Mouse (Mus musculus): ENCODE measurements around the gene Klhdc8a. TPM values are rescaled to one million over a fixed set of nuclear protein-coding genes. Genes with fewer than 3 reads are reported as not detected.
A peak's percentile ranks its signal among the peaks of the same experiment; 100 is the strongest.

Klhdc8a gene
- polyA plus RNA-seq, 1 experiment from 2014 or later, result 0.05 TPM

DNA sequence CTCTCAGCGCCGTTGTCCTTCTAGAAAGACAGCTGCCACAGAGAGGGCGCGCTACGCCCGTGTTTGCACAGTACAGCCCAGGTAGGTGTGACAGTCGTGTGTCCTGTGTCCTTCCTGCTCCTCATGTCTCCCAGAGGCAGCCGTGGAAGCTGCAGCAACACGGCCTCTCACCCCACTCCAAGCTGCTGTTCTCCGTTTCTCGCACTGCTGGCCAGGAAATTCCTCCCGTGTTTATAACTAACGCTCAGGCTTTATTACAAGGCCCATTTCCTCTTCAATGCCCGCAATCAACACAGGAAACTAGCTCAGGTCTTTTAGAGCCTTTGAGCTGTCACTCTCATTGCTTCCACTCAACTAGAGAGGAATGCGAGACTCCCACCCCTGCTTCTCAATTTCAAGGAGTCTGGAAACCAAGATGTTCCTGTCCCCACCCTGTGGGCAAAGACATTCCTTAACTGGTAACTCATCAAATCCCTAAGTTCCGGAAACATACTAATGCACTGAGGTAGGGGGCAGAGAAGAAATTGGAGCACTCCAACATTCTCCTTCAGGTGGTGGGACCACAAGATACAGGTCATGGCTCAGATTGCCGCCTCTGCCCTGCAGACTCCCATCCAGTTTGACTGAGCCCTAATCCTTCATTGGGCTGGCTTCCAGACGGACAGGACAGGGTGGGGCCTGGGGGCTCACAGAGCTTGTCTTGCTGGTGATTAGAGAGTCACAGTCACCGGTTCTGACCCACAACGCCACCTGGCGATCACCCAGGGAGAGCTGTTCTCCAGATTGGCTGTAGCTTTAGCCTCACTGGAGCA lies 5.9 kb upstream of the Klhdc8a start:
- no peak overlapping the region for H3K9ac ChIP-seq (ENCODE audit: low read depth, low read length)
- 52% methylated on average over 21 of the region's 21 CpGs for WGBS
- H3K36me3 ChIP-seq (ENCODE audit: control insufficient read depth, insufficient read depth, low read length), result no peaks in the 10 kb centered on the region
- H3K27ac ChIP-seq (ENCODE audit: low read depth, low read length), result no peak overlapping the region
- no peak overlapping the region for H3K4me3 ChIP-seq (ENCODE audit: low read depth, low read length)
- peaks cover 18% of the 10 kb centered on the region for H3K27me3 ChIP-seq (replicated peaks; ENCODE audit: control insufficient read depth, insufficient read depth, low read length)
- ATAC-seq (replicated peaks; ENCODE audit: low FRiP score) (no peak), DNase-seq (ENCODE audit: low spot score) (no peak)
- peaks cover 10% of the 10 kb centered on the region for H3K4me1 ChIP-seq (replicated peaks; ENCODE audit: control insufficient read depth, insufficient read depth, low read length)
- no peaks in the 10 kb centered on the region for H3K9me3 ChIP-seq (ENCODE audit: control insufficient read depth, low read length)
- H3K4me2 ChIP-seq, result no peak overlapping the region

DNA sequence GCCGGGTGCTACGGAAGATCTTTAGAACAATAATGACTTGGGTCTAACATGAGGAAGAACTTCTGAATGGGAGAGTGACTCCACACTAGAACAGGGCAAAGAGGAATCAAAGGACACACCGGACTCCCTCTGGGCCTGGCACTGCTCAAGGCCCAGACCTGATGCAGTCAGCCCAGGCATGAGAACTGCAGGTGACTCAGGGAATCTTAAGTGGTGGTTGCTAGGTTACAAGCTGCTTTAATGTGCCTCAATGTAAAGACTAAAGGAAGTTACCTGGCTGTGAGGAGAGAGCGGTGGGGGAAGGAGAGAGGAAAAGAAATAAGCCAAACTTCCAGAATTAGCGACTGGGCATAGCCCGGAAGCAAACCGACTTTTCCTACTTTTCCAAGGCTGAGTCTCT lies 2.9 kb upstream of the Klhdc8a start:
- 74% methylated on average over 7 of the region's 7 CpGs for WGBS
- ATAC-seq (replicated peaks; ENCODE audit: low FRiP score), result no peak

DNA sequence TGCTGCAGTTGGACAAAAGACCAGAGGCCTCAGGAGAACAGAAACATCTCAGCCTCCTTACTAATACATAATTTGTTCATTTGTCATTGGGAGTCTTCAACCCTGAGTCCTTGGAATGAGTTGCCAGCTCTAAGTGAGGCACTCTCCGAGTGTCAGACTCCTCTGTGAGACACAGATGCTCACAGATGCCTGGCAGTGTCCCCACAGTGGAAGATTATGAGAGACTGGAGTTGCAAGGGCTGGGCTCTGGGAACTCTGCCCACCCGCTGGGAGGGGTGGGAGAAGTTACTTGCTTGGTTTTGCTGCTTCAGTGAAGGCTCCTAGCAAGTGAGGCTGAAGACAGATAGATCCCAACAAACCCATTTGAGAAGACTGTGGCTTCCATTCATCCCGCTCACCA lies 2.4 kb upstream of the Klhdc8a start:
- peaks cover 44% of the 10 kb centered on the region for H3K27me3 ChIP-seq (replicated peaks; ENCODE audit: control insufficient read depth, insufficient read depth, low read length)

More for the DNA sequence above, 2.9 kb upstream of the Klhdc8a start:
- Histone ChIP-seq H3K9ac (ENCODE audit: low read depth, low read length) (no peak overlapping the region), H3K9me3 (ENCODE audit: control insufficient read depth, low read length) (no peaks in the 10 kb centered on the region), H3K27ac (ENCODE audit: low read depth, low read length) (no peak overlapping the region), H3K27me3 (replicated peaks; ENCODE audit: control insufficient read depth, insufficient read depth, low read length) (peaks cover 43% of the 10 kb centered on the region), H3K36me3 (ENCODE audit: control insufficient read depth, insufficient read depth, low read length) (no peaks in the 10 kb centered on the region), H3K4me3 (ENCODE audit: low read depth, low read length) (no peak overlapping the region), H3K4me2 (no peak overlapping the region), H3K4me1 (replicated peaks; ENCODE audit: control insufficient read depth, insufficient read depth, low read length) (peaks cover 10% of the 10 kb centered on the region)
- no peak for DNase-seq (ENCODE audit: low spot score)

DNA sequence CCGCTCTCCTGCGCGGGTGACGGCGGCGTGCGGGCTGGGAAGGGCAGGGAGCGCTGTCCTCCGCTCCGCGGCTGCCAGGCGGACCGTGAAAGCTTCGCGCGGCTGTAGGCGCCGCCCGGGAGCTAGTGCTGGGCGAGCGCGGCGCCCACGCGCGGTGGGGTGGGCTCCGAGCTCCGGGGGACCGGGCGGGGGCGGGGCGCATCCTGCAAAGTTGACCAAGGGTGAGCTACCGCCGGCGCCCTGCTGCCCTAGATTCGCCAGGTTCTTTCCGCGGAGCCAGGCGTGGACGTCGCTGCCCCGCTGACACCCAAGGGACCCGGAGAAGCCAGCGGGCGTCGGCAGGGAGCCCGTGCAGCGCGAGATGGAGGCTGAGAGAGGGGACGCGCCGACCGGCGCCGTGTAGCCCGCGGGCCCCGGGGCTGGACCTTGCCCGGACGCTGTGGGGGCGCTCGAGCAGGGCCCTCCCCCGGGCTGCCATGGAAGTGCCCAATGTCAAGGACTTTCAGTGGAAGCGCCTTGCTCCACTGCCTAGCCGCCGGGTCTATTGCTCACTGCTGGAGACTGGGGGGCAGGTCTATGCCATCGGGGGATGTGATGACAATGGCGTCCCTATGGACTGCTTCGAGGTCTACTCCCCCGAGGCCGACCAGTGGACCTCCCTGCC lies 507 bp downstream of the Klhdc8a start:
- Histone ChIP-seq H3K4me1 (replicated peaks; ENCODE audit: control insufficient read depth, insufficient read depth, low read length) (no peaks in the 10 kb centered on the region; the same call in 1 of the 2 replicates), H3K9ac (ENCODE audit: low read depth, low read length) (peak overlapping the region; percentile 51), H3K4me2 (peak overlapping the region; percentile 92), H3K27me3 (replicated peaks; ENCODE audit: control insufficient read depth, insufficient read depth, low read length) (peaks cover 43% of the 10 kb centered on the region), H3K36me3 (ENCODE audit: control insufficient read depth, insufficient read depth, low read length) (no peaks in the 10 kb centered on the region), H3K4me3 (ENCODE audit: low read depth, low read length) (peak overlapping the region; percentile 55), H3K9me3 (ENCODE audit: control insufficient read depth, low read length) (no peaks in the 10 kb centered on the region), H3K27ac (ENCODE audit: low read depth, low read length) (no peak overlapping the region)
- 0 out of 2 replicates have a peak, but pooled peaks have one; percentile 18 for ATAC-seq (replicated peaks; ENCODE audit: low FRiP score)
- 2% methylated on average over 70 of the region's 71 CpGs for WGBS
- DNase-seq (ENCODE audit: low spot score), result no peak

More for the DNA sequence above, 2.4 kb upstream of the Klhdc8a start:
- H3K4me2 ChIP-seq, result no peak overlapping the region
- 70% methylated on average over 3 of the region's 3 CpGs for WGBS
- ATAC-seq (replicated peaks; ENCODE audit: low FRiP score), result no peak
- H3K4me3 ChIP-seq (ENCODE audit: low read depth, low read length), result no peak overlapping the region
- H3K9ac ChIP-seq (ENCODE audit: low read depth, low read length), result no peak overlapping the region
- DNase-seq (ENCODE audit: low spot score), result no peak
- H3K36me3 ChIP-seq (ENCODE audit: control insufficient read depth, insufficient read depth, low read length), result no peaks in the 10 kb centered on the region
- H3K9me3 ChIP-seq (ENCODE audit: control insufficient read depth, low read length), result no peaks in the 10 kb centered on the region
- H3K27ac ChIP-seq (ENCODE audit: low read depth, low read length), result no peak overlapping the region
- peaks cover 10% of the 10 kb centered on the region for H3K4me1 ChIP-seq (replicated peaks; ENCODE audit: control insufficient read depth, insufficient read depth, low read length)

DNA sequence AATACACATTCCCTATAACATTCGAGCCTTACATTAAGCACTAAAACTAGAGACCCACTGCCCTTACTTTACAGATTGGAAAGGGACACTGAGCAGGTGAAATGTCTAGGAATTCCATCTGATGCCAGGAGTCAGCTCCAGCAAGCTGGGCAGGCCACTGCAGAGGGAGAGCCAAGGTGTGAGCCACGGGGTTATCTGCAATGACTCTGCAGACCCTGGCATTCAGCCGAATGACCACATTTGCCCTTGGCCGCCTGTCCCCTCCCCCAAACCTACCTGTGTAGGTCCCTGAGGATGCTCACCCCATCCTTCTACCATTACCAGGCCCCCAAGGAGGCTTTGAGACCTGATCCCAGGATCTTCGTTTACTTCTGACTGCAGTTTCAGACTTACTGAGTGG lies 1.3 kb downstream of the Klhdc8a start:
- no peak overlapping the region for H3K4me3 ChIP-seq (ENCODE audit: low read depth, low read length)
- no peak for DNase-seq (ENCODE audit: low spot score)
- 64% methylated on average over 5 of the region's 5 CpGs for WGBS
- no peak overlapping the region for H3K4me2 ChIP-seq
- no peak overlapping the region for H3K27ac ChIP-seq (ENCODE audit: low read depth, low read length)
- ATAC-seq (replicated peaks; ENCODE audit: low FRiP score), result no peak
- H3K9me3 ChIP-seq (ENCODE audit: control insufficient read depth, low read length), result no peaks in the 10 kb centered on the region
- H3K4me1 ChIP-seq (replicated peaks; ENCODE audit: control insufficient read depth, insufficient read depth, low read length), result no peaks in the 10 kb centered on the region; the same call in 1 of the 2 replicates
- peaks cover 41% of the 10 kb centered on the region for H3K27me3 ChIP-seq (replicated peaks; ENCODE audit: control insufficient read depth, insufficient read depth, low read length)
- H3K36me3 ChIP-seq (ENCODE audit: control insufficient read depth, insufficient read depth, low read length), result no peaks in the 10 kb centered on the region
- no peak overlapping the region for H3K9ac ChIP-seq (ENCODE audit: low read depth, low read length)

DNA sequence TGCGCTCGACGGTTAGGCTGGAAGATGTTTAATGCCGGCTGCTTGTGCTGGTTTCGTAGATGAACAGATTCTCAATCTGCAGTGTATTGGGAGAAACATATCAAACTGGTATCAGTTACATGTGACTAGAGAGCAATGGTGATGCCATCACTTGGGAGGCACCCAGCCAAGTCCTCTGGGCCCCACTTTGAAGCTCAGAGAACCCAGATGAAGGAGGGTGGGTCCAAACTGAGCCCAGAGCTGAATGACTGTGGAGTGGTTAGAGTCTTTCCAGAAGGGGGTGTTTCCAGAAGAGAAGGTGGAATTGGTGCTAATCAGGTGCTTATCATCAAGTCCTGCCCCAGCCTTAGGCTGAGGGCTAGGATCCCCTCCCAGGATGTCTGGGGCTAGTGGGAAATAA lies 2.8 kb downstream of the Klhdc8a start:
- peaks cover 38% of the 10 kb centered on the region for H3K27me3 ChIP-seq (replicated peaks; ENCODE audit: control insufficient read depth, insufficient read depth, low read length)
- no peak overlapping the region for H3K4me2 ChIP-seq
- no peak for ATAC-seq (replicated peaks; ENCODE audit: low FRiP score)
- no peak overlapping the region for H3K4me3 ChIP-seq (ENCODE audit: low read depth, low read length)
- no peak overlapping the region for H3K27ac ChIP-seq (ENCODE audit: low read depth, low read length)
- WGBS, result 89% methylated on average over 5 of the region's 5 CpGs
- no peak overlapping the region for H3K9ac ChIP-seq (ENCODE audit: low read depth, low read length)
- H3K4me1 ChIP-seq (replicated peaks; ENCODE audit: control insufficient read depth, insufficient read depth, low read length), result no peaks in the 10 kb centered on the region; the same call in 1 of the 2 replicates
- no peak for DNase-seq (ENCODE audit: low spot score)
- H3K9me3 ChIP-seq (ENCODE audit: control insufficient read depth, low read length), result no peaks in the 10 kb centered on the region
- H3K36me3 ChIP-seq (ENCODE audit: control insufficient read depth, insufficient read depth, low read length), result no peaks in the 10 kb centered on the region

DNA sequence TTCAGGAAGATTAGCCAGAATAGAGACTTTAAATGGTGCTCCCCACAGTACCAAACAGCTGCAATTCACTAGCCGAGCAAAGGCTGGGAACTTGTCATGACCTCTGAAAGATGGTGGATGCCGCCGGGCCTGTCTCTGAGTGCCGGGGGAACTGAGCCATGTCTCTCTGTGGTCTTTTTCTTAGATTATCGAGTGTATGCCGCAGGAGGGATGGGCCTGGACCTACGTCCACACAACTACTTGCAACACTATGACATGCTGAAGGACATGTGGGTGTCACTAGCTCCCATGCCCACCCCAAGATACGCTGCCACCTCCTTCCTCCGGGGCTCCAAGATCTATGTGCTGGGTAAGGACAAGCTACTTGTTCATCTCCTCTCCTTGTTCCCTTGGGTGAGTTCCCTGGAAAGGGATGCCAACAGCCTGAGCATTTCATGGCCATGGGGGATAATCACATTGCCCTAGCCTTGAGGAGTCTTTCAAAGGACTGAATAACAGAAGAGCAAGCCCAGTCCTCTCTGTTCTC lies 4.0 kb downstream of the Klhdc8a start:
- Histone ChIP-seq H3K36me3 (ENCODE audit: control insufficient read depth, insufficient read depth, low read length) (no peaks in the 10 kb centered on the region), H3K4me3 (ENCODE audit: low read depth, low read length) (no peak overlapping the region), H3K27me3 (replicated peaks; ENCODE audit: control insufficient read depth, insufficient read depth, low read length) (peaks cover 33% of the 10 kb centered on the region), H3K9me3 (ENCODE audit: control insufficient read depth, low read length) (no peaks in the 10 kb centered on the region), H3K9ac (ENCODE audit: low read depth, low read length) (no peak overlapping the region), H3K4me2 (no peak overlapping the region), H3K27ac (ENCODE audit: low read depth, low read length) (no peak overlapping the region), H3K4me1 (replicated peaks; ENCODE audit: control insufficient read depth, insufficient read depth, low read length) (no peaks in the 10 kb centered on the region; the same call in 1 of the 2 replicates)
- no peak for ATAC-seq (replicated peaks; ENCODE audit: low FRiP score)
- no peak for DNase-seq (ENCODE audit: low spot score)
- 92% methylated on average over 9 of the region's 9 CpGs for WGBS

DNA sequence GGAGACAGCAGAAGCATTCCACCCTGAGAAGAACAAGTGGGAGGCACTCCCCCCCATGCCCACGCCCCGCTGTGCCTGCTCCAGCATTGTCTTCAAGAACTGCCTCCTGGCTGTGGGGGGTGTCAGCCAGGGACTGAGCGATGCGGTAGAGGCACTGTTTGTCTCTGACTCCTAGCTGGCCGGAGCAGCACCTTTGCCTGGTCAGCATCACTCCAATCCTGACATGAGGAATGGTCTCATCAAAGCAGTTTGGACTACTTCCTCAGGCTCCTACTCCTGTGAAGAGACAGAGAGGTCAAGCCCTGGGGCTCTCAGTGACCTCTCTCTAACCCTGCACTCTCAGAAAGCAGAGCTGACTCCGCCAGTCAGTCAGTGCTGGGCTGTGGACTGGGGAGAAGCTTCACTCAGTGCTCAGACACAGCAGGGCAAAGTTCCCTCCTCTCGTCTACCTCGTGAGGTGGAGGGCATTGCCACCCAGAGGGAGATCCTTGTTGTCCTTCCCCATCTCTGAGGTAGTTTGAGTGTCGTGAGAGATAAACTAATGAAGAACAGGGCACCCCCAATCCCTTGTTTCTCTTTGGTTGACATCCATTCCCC lies 6.3 kb downstream of the Klhdc8a start:
- 40% methylated on average over 9 of the region's 9 CpGs for WGBS
- ATAC-seq (replicated peaks; ENCODE audit: low FRiP score), result no peak
- no peak for DNase-seq (ENCODE audit: low spot score)
- H3K36me3 ChIP-seq (ENCODE audit: control insufficient read depth, insufficient read depth, low read length), result no peaks in the 10 kb centered on the region
- no peak overlapping the region for H3K4me2 ChIP-seq
- no peaks in the 10 kb centered on the region for H3K9me3 ChIP-seq (ENCODE audit: control insufficient read depth, low read length)
- H3K27me3 ChIP-seq (replicated peaks; ENCODE audit: control insufficient read depth, insufficient read depth, low read length), result peaks cover 13% of the 10 kb centered on the region
- H3K9ac ChIP-seq (ENCODE audit: low read depth, low read length), result no peak overlapping the region
- no peak overlapping the region for H3K27ac ChIP-seq (ENCODE audit: low read depth, low read length)
- no peaks in the 10 kb centered on the region for H3K4me1 ChIP-seq (replicated peaks; ENCODE audit: control insufficient read depth, insufficient read depth, low read length)
- H3K4me3 ChIP-seq (ENCODE audit: low read depth, low read length), result no peak overlapping the region
